Mouse (Mus musculus) monocyte, adult 2 months (primary cell): ENCODE measurements around the gene Zmynd8.

Experiments used
- DNase-seq, 2 experiments: peaks; one replicate each; pipeline ENCODE4 v3.0.0; 2022; ENCODE audit warnings: low spot score in 2 of 2, low read depth in 1 of 2

Gene Zmynd8

GRCm38 (mm10) chr2:165899474-165899873, 658 bp upstream of the Zmynd8 start:
- DNase-seq: no peak

- no peak for DNase-seq
Observed at GRCm38 (mm10) chr2:165896171-165896570, 2.6 kb downstream of the Zmynd8 start.

GRCm38 (mm10) chr2:165895687-165896086, 3.1 kb downstream of the Zmynd8 start:
- no peak for DNase-seq

GRCm38 (mm10) chr2:165894533-165894932, 4.3 kb downstream of the Zmynd8 start:
- DNase-seq: no peak

GRCm38 (mm10) chr2:165893232-165893631, 5.6 kb downstream of the Zmynd8 start:
- DNase-seq: no peak

GRCm38 (mm10) chr2:165892626-165893025, 6.2 kb downstream of the Zmynd8 start:
- no peak for DNase-seq

- no peak for DNase-seq
Observed at GRCm38 (mm10) chr2:165890401-165890800, 8.4 kb downstream of the Zmynd8 start.

GRCm38 (mm10) chr2:165889874-165890273, 8.9 kb downstream of the Zmynd8 start:
- no peak for DNase-seq

- DNase-seq: no peak
Observed at GRCm38 (mm10) chr2:165889266-165889665, 9.6 kb downstream of the Zmynd8 start.

GRCm38 (mm10) chr2:165888813-165889221, 10.0 kb downstream of the Zmynd8 start:
- DNase-seq: no peak

- no peak for DNase-seq
Observed at GRCm38 (mm10) chr2:165888396-165888795, 10.4 kb downstream of the Zmynd8 start.

- DNase-seq: no peak
Observed at GRCm38 (mm10) chr2:165886857-165887628, 11.8 kb downstream of the Zmynd8 start.

- no peak for DNase-seq
Observed at GRCm38 (mm10) chr2:165886482-165886856, 12.3 kb downstream of the Zmynd8 start.

- no peak for DNase-seq
Observed at GRCm38 (mm10) chr2:165885951-165886320, 12.9 kb downstream of the Zmynd8 start.

- peak in 1 of 2 experiments; percentile 42 for DNase-seq
Observed at GRCm38 (mm10) chr2:165885225-165885950, 13.4 kb downstream of the Zmynd8 start.

- DNase-seq: peak; percentile 87 to 96
Observed at GRCm38 (mm10) chr2:165884577-165885224, 14.1 kb downstream of the Zmynd8 start.

- no peak for DNase-seq
Observed at GRCm38 (mm10) chr2:165883846-165884576, 14.8 kb downstream of the Zmynd8 start.

GRCm38 (mm10) chr2:165883006-165883405, 15.8 kb downstream of the Zmynd8 start:
- DNase-seq: no peak

- DNase-seq: no peak
Observed at GRCm38 (mm10) chr2:165881585-165882431, 17.0 kb downstream of the Zmynd8 start.

- no peak for DNase-seq
Observed at GRCm38 (mm10) chr2:165881220-165881584, 17.6 kb downstream of the Zmynd8 start.
